Mouse (Mus musculus): ENCODE measurements at regions not wholly inside any gene's neighbourhood (a gene's known extent, or its start where the extent isn't known, plus 50 kb on each side); places are given as distances from the start of the nearest gene placed in this dataset.

GRCm38 (mm10) chr3:137728689-137729088 lies 57.4 kb downstream of the Gm21962 start:
- no peak for TF ChIP-seq CTCF (conservative IDR thresholded peaks at IDR 0.05)
- Histone ChIP-seq H3K27ac (no peak overlapping the region), H3K4me3 (no peak overlapping the region)
- peak in 1 of 2 experiments; percentile 30 for DNase-seq (ENCODE audit: low spot score in 2 of 2)

- no peak for DNase-seq (ENCODE audit: low spot score in 2 of 2)
- no peak overlapping the region for H3K4me3 ChIP-seq
- no peak overlapping the region for H3K27ac ChIP-seq
- no peak for TF ChIP-seq CTCF (conservative IDR thresholded peaks at IDR 0.05)
Measured at GRCm38 (mm10) chr3:137729421-137729820, 58.1 kb downstream of the Gm21962 start.

- H3K4me3 ChIP-seq: no peak overlapping the region
- DNase-seq (ENCODE audit: low spot score in 2 of 2): no peak
- peak; percentile 34; the same call in 1 of the 2 replicates for TF ChIP-seq CTCF (conservative IDR thresholded peaks at IDR 0.05)
- H3K27ac ChIP-seq: no peak overlapping the region
Measured at GRCm38 (mm10) chr3:137737222-137737800, 66.0 kb downstream of the Gm21962 start.

GRCm38 (mm10) chr3:137741528-137741927 lies 70.2 kb downstream of the Gm21962 start:
- no peak for TF ChIP-seq CTCF (conservative IDR thresholded peaks at IDR 0.05)
- Histone ChIP-seq H3K4me3 (no peak overlapping the region), H3K27ac (no peak overlapping the region)
- no peak for DNase-seq (ENCODE audit: low spot score in 2 of 2)

- no peak for DNase-seq (ENCODE audit: low spot score in 2 of 2)
- Histone ChIP-seq H3K4me3 (no peak overlapping the region), H3K27ac (no peak overlapping the region)
- TF ChIP-seq CTCF (conservative IDR thresholded peaks at IDR 0.05): no peak
Measured at GRCm38 (mm10) chr3:137742119-137742518, 70.8 kb downstream of the Gm21962 start.

- TF ChIP-seq CTCF (conservative IDR thresholded peaks at IDR 0.05): no peak
Measured at GRCm38 (mm10) chr3:137751732-137752260, 80.5 kb downstream of the Gm21962 start.

GRCm38 (mm10) chr3:137752447-137753256 lies 81.3 kb downstream of the Gm21962 start:
- DNase-seq (ENCODE audit: low spot score in 2 of 2): peak; percentile 86 to 87
- Histone ChIP-seq H3K4me3 (peak overlapping the region; percentile 51), H3K27ac (peak overlapping the region; percentile 92)
- peak; percentile 90 for TF ChIP-seq CTCF (conservative IDR thresholded peaks at IDR 0.05)

More at GRCm38 (mm10) chr3:137751732-137752260, 80.5 kb downstream of the Gm21962 start:
- peak overlapping the region; percentile 92; the same call in 1 of the 2 replicates for H3K27ac ChIP-seq
- no peak for DNase-seq (ENCODE audit: low spot score in 2 of 2)
- H3K4me3 ChIP-seq: no peak overlapping the region

- Histone ChIP-seq H3K27ac (peak overlapping the region; percentile 92), H3K4me3 (peak overlapping the region; percentile 51; the same call in 1 of the 2 replicates)
- DNase-seq (ENCODE audit: low spot score in 2 of 2): no peak
- TF ChIP-seq CTCF (conservative IDR thresholded peaks at IDR 0.05): no peak
Measured at GRCm38 (mm10) chr3:137753257-137753654, 81.9 kb downstream of the Gm21962 start.

- H3K4me3 ChIP-seq: no peak overlapping the region
- DNase-seq (ENCODE audit: low spot score in 2 of 2): no peak
- no peak overlapping the region for H3K27ac ChIP-seq
- TF ChIP-seq CTCF (conservative IDR thresholded peaks at IDR 0.05): no peak
Measured at GRCm38 (mm10) chr3:137755391-137755790, 84.1 kb downstream of the Gm21962 start.

- no peak for DNase-seq (ENCODE audit: low spot score in 2 of 2)
- peak overlapping the region; percentile 2; the same call in 1 of the 2 replicates for H3K4me3 ChIP-seq
- TF ChIP-seq CTCF (conservative IDR thresholded peaks at IDR 0.05): no peak
- peak overlapping the region; percentile 74 for H3K27ac ChIP-seq
Measured at GRCm38 (mm10) chr3:137762213-137762884, 91.0 kb downstream of the Gm21962 start.

- no peak for TF ChIP-seq CTCF (conservative IDR thresholded peaks at IDR 0.05)
- H3K4me3 ChIP-seq: no peak overlapping the region
- DNase-seq (ENCODE audit: low spot score in 2 of 2): no peak
Measured at GRCm38 (mm10) chr3:137763406-137763805, 92.1 kb downstream of the Gm21962 start.

GRCm38 (mm10) chr3:137768627-137769026 lies 95.7 kb upstream of the H2afz start:
- Histone ChIP-seq H3K4me3 (no peak overlapping the region), H3K27ac (no peak overlapping the region)
- TF ChIP-seq CTCF (conservative IDR thresholded peaks at IDR 0.05): no peak
- DNase-seq (ENCODE audit: low spot score in 2 of 2): no peak

More at GRCm38 (mm10) chr3:137763406-137763805, 92.1 kb downstream of the Gm21962 start:
- no peak overlapping the region for H3K27ac ChIP-seq
